Mouse (Mus musculus) kidney, postnatal 4 days (tissue): ENCODE measurements around the gene Denr.

ENCODE experiments used
- DNase-seq, 2 experiments: peaks; one replicate each; pipeline ENCODE4 v3.0.0; 2021; ENCODE audit warnings: mixed read lengths in 2 of 2

Denr gene

DNA sequence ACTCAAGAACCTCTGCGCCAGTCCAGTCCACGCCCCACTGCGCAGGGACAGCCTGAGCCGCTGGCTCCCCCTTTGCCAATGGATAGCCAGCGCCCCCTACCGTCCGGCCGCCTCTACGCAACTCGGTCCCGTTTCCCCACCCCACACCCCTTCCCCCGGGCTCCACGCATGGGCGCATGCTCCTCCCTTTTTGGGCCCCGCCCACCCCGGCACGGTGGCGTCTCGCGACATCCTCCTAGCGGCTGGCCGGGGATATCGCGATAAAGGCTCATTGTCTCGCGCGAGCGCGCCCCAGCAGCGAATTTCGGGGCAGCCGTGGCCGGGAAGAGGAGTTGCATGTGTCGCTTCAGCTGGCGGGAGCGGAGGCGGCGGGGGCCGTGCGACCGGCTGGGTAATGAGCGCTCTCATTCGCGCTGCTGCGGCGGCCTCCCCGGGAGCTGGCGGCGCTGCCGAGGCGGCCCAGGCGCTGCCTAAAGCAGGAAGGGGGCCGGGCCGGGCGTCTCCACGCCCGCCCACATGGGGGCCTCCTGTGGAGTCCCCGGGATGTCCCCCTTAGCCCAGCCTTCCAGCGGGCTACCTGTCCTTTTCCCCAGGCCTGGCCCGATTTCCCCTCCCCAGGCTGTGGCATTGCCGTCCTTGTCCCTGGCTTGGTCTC, at the start of gene Denr:
Gene Denr, plus strand, starts transcription at position 200 of the 655 bp plus-strand sequence.
- peak; percentile 100 for DNase-seq

DNA sequence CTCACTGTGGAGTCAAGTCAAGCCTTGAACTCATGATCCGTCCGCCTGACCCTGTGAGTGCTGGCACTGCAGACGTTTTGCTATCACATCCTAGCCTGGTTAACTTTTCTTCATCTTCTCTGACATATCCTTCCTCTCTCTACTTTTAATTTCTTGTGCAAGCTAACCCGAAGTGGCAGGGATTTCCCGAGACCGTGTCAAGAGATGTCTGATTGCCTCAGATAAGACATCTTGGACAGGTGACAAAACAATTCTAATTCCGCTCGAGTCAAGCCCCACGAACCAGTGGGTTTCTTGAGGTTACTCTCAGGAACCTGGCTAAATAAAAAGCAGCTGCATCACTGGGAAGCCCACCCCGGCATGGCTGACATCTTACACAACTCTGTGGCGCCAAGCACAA, 48.2 kb upstream of the Denr start:
- DNase-seq: no peak

- DNase-seq: no peak
These were observed 44.3 kb upstream of the Denr start for GRCm38 (mm10) chr5:123862374-123863350.

DNA sequence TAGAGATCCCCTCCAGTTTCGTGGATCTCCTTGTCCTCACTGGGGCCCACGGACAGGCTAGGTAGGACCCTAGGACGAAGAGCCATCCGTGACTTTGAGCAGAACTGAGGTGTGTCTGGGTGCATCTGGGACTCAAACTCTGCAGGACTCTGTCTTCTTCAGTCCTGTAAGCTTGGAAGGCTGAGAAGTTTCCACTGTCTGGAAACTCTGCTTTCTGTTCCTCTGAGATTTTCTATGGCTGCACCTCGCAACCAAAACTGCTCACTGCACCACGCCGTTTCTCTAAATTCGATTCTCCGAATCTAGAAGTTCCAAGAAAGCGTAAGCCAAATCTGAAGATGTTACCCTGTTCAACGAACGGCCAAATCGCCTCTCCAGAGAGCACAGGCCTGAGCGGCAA, 43.0 kb upstream of the Denr start:
- no peak for DNase-seq

- DNase-seq: no peak
These were observed 41.6 kb upstream of the Denr start, which contains the start of gene Hcar2 for GRCm38 (mm10) chr5:123865365-123865764. TSS of gene Hcar2 (minus strand) at chr5:123865499.

- DNase-seq: no peak
These were observed 40.5 kb upstream of the Denr start for GRCm38 (mm10) chr5:123866457-123866856.

- no peak for DNase-seq
These were observed 37.4 kb upstream of the Denr start for GRCm38 (mm10) chr5:123869615-123870014.

DNA sequence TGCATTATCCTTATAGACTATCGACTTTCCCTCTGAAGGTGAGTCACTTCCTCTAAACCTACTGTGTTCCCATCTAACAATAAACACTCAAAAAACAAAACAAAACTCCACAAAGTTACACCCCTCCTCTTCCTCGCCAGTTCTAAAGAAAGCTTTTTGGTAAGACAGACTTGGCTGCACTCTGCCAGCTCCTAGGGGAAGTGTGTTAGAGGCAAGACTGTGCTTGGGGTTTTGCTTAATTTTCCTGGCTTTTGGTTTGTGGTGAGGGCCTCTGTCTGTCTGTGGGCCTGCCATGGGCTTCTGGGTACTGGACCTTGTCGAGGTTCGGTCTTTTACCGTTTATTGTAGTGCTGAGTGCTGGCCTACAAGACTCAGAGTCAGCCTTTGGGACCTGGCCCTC, 32.8 kb upstream of the Denr start:
- DNase-seq: no peak

DNA sequence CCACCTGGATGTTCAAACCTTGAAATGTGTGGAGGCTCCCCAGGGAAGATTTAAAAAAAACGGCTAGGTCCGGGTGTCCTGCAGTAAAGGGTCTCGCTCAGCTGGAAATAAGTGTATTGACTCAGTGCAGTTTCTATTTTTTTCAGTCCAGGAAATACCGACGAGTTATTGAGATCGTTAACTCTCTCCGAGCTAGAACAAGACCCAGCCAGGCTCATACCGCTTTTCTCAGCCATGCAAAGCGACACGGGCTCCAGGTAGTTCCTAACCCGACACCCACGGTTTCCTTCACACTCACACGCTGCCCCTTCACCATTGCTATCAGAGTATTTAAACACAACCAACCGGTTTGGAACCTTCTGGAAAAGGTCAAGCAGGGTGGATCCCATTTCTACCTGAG, 28.9 kb upstream of the Denr start:
- peak; percentile 41 to 61 for DNase-seq

DNA sequence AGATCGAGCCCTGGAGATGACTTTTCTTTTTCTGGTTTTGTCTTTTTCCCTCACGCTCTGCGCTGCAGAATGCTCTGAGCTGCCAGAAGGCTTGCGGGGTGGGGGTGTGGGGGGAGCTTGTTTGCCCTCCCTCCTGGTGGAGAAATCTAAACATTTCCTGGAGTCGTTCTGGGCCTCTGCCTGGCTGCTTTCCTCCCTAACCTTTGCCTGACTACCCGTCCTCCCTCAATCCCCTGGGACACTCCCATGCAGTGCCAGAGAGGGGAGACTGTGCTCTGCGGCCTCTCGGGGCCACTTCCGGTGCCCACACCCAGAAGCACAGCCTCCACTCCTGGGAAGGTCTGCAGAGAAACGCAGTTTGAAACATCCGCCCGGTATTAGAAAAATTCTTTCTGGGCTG, 27.0 kb upstream of the Denr start, which contains the start of gene Hcar1:
Gene Hcar1, minus strand, starts transcription at position 93 of the 400 bp plus-strand sequence.
- DNase-seq: peak; percentile 68 to 71

- DNase-seq: no peak
These were observed 26.2 kb upstream of the Denr start for GRCm38 (mm10) chr5:123880778-123881177.

- DNase-seq: no peak
These were observed 23.1 kb upstream of the Denr start for GRCm38 (mm10) chr5:123883891-123884290.

- no peak for DNase-seq
These were observed 22.6 kb upstream of the Denr start for GRCm38 (mm10) chr5:123884332-123884731.

- DNase-seq: no peak
These were observed 20.6 kb upstream of the Denr start for GRCm38 (mm10) chr5:123886365-123886764.

DNA sequence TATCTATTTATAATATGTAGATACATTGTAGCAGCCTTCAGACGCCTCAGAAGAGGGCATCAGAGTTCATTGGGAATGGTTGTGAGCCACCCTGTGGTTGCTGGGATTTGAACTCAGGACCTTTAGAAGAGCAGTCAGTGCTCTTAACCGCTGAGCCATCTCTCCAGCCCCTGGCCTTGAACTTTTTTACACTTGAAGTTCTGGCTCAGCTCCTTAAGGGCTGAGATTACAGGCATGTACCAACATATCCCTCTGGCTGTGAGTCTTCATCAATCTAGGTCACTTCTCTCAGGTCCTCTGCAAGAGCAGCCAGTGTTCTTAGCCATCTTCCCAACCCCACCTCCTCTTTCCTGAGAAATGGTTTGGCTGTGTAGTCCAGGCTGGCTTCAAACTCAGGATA, 16.7 kb upstream of the Denr start:
- no peak for DNase-seq

DNA sequence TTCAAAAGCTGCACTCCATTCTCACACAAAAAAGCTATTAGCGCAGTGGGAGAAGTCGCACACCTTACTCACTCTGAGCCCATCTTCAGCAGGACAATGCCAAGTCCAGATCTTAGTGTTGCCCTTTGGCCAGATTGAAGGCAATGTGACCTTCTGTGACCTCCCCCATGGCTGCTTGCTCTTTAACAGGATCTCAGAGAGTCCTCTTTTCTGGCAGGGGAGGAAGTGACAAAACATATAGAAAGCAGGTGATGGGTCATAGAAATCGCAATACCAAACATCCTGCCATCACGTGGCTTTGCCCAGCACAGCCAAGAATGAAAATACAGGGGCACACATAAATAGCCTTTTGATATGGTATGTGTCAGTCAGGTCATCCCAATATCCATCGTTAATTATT, 16.0 kb upstream of the Denr start:
- no peak for DNase-seq

GRCm38 (mm10) chr5:123891669-123892068, 15.3 kb upstream of the Denr start:
- DNase-seq: peak; percentile 56 to 63

DNA sequence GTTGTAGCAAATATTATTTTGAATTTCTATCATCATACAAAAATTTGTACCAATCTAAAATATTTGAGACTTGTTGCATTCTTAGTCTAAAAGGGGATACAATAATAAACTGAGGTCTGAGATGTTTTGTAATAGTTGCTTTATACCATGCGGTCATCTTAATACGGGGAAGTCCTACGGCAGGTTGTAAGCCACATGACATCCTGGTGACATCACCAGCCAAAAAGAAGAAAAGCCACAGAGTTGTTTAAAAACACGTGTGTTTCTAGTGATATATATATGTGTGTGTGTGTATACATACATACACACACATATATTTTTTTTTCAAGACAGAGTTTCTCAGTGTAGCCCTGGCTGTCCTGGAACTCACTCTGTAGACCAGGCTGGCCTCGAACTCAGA, 13.5 kb upstream of the Denr start:
- DNase-seq: no peak

GRCm38 (mm10) chr5:123896395-123896794, 10.6 kb upstream of the Denr start:
- DNase-seq: no peak

DNA sequence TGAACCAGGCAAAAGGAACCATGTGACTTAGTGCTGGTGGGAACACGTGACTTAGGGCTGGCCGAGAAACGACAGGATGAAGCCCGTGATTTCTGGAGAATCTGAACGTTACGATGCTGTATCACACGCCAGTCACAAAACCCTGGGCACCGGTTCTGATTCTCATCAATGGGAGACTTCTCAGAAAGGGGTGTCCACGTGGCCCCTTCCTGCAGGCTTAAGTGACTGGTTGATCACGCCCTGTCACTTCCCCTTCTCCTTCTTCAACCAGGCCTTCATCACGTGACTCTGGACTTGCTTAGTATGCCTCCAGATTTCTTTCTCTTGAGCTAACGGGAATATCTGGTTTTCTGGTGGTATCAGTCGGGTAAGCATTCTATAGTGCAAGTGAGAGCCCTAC, 9.6 kb upstream of the Denr start:
- no peak for DNase-seq

- peak; percentile 6 to 27 for DNase-seq
These were observed 2.8 kb upstream of the Denr start for GRCm38 (mm10) chr5:123904059-123904672.

GRCm38 (mm10) chr5:123906146-123906975, 614 bp upstream of the Denr start:
- no peak for DNase-seq

- no peak for DNase-seq
These were observed 629 bp downstream of the Denr start for GRCm38 (mm10) chr5:123907631-123907977.
